Mouse (Mus musculus): ENCODE data around the gene Lrg1.

Gene Lrg1

DNA sequence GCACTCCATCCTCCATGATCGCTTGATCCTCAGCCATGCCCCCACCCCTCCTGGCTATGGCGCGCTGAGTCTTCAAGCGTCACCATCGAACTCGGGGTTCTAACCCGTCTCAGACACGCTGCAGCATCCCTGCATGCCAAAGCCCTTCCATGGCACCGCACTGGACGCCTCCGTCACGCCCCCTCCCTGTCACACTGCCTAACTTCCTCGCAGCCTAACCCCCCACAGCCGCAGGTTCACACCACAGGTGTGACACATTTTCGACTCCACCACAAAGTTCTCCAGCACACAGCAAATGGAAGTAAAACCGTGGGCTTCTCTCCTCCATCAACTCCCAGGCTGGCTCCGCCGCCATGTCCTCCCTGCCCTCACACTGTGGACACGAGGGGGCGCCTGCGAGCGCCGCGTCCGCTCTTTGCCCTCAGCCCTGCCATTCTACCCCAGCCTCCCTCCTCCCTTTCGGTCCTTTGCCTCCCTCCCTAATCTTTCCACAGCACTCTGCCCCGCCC lies 12.7 kb upstream of the Lrg1 start:
- DNase-seq (ENCODE audit: low spot score), result no peak

DNA sequence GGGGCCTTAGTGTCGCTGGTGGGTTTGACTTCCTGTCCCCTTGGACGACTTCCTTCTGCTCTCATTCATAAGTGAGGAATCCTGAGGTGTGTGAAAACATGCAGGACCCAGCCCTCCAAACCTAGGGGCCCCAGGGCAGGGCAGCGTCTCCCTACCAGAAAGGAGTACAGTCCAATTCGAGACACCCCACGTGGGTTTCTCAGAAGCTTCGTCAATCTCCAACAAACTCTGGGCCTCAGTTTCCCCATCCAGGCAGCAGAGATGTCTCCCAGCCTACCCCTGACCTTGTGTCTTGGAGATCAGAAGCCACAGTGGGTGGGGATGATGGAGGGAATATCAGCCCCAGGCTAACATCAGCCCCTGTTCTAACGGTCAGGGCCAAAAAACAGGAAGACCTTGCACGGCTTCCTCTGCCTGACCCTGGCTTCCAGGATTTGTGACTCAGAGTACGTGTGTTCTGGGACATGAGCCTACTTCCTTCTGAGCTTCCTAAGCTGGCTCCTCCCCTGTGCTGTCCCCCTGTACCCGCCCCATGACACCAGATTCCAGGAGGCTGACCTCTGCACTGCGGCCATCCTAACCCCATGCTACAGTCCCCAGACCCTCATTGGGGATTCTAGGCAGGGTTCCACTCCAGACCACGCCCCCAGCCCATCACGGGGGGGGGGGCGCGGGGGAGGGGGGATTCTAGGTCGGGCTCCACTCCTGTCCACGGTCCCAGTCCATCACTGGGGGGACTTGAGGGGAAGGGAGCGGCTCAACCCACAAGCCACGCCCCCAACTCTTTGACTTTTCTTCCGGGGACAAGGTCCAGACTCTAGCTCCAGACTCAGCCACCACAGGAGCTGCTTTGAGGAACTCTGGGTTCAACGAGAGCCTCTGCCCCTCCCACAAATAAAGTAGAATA lies 11.9 kb upstream of the Lrg1 start:
- DNase-seq (ENCODE audit: low spot score), result no peak

DNA sequence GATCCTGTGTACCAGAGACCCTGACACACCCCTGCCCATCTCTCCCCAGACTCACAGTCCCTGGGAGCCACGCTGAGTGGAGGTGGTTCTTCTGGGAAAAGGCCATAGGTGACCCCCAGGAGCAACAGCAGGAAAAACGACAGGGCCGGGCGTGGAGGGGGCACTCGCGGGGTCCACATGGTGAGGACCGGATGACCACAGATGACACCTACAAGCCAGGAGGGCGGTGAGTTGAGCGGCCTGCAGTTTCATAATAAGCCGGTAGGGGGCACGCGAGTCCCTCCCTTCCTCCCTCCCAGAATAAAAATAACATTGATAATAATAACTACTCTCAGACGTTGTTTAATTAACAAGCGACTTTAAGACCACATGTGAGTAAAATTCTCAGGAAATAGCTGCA lies 10.9 kb upstream of the Lrg1 start:
- DNase-seq (ENCODE audit: low spot score), result no peak

DNA sequence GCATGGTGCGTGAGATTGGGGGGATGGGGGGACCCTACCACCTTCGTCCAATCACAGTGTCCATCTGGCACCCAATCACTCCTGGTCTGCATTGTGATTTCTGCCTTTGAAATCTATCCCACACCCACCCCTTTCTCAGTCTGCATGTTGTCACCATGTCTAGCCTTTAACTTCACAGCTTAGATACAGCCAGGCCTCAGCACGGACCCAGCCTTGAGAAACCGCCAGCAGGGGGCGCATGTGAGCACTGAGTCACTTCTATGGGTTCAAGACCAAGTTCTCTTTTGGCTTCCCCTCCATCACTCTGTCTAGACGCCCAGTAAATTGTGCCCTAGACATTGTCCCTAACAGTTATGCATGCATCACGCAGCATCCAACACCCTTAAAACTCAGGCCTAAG lies 10.0 kb upstream of the Lrg1 start:
- no peak for DNase-seq (ENCODE audit: low spot score)

DNA sequence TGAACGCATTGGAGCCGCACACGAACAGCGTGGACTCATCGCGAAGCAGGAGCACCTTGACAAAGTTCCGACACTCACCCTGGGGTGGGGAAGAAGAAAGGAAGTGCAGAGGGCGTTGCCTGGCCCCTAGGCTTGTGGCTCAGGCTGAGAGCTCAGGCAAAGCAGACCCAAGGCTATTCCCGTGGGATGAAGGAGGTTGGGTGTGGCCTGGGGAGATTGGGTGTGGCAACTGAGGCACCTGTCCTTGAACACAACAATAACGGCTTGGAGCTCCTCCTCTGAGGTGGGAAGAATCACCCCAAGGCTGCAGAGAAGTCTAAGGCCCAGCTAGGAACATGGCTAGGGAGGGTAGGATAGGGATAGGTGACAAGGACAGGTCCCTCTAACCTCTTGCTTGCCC lies 9.3 kb upstream of the Lrg1 start:
- DNase-seq (ENCODE audit: low spot score), result no peak

DNA sequence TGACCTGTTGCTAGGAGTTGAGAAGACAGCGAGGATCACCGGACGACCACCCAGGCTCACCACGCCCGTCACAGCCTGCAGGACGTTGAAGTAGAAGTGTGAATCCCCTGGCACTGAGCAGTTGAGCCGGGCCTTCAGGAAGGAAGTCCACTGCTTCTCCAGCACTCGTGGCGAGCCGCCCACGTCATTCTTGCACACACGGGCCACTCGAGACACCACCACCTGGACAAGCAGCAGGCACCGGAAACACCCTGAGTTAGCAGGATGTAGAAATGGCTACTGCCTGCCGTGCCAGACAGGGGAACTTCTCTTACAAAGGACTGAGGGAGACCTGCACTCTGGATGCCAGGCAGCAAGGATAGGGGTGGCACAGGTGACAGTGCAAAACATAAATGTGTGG lies 6.4 kb upstream of the Lrg1 start:
- no peak for DNase-seq (ENCODE audit: low spot score)

DNA sequence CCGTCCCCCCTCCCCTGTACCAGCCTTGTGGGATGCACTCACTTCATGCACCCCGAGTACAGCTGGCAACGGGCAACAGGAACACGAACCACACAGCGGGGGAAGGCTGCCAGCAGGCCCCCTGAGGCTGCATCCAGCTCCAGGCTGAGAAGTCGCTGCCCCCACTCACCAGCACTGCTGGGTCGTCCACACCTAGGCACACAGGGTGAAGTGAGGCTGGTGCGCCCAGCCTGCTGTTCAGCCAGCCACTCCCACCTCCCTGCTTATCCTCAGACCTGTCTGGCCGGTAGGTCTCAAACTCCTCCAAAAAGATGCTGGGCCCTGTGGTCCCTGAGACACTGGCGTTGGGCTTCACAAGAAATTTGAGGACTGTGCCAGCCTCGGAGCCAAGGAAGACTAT lies 4.4 kb upstream of the Lrg1 start:
- DNase-seq (ENCODE audit: low spot score), result no peak

DNA sequence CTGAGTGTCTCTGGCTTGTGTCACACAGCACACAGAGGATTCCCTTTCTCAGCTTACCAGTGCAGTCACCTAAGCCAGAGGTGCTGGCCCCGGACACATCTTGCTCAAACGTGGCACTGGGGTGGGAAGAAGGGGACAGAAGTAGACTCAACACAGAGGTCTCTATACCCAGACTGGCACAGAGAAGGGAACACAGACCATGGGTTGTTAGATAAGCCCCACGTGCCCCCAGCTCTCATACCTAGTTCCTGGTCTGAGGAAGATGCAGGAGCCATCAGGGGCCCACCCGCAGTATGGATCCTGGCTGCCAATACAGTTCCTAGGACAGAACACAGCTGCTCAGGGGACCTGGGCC lies 3.5 kb upstream of the Lrg1 start:
- DNase-seq (ENCODE audit: low spot score), result no peak

DNA sequence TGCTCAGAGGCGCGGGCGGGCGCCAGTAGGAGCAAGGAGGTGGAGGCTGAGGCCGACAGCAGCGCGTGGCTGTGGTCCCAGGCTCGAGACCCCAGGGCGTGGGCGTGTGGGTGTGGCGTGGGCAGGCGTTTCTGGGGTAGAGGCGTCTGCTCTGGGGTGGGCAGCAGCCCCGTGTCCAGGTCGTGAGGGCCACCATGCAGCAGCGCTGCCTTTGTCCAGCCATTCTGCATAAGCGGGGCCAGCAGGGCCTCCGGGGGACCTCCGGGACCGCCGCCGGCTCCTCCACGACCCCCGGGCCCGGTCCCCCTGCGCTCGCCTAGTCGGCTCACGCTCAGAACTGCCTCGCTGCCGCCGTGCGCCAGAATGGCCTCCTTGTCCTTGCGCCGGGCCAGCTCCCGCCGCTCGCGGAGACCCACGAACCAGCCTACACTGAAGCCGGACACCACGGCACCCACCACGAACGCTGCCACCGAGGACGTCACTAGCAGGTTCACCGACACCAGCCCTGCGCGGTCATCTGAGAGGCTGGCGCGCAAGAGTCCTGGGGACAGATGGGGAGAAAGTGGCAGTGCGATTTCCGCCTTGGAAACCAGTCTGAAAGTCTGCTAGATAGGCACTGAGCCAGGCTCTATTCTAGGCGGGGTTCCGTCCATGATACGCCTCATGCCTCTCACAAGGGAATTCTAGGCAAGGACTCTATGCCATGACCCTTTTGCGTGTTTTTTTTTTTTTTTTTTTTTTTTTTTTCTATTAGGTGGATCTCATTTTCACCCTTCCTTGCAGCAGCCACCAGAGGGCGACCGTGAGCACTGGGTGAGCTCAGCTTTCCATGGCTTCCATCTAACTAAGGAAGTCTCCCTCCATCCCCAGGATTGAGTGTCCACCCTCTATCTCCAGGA lies 2.8 kb upstream of the Lrg1 start:
- no peak for DNase-seq (ENCODE audit: low spot score)

DNA sequence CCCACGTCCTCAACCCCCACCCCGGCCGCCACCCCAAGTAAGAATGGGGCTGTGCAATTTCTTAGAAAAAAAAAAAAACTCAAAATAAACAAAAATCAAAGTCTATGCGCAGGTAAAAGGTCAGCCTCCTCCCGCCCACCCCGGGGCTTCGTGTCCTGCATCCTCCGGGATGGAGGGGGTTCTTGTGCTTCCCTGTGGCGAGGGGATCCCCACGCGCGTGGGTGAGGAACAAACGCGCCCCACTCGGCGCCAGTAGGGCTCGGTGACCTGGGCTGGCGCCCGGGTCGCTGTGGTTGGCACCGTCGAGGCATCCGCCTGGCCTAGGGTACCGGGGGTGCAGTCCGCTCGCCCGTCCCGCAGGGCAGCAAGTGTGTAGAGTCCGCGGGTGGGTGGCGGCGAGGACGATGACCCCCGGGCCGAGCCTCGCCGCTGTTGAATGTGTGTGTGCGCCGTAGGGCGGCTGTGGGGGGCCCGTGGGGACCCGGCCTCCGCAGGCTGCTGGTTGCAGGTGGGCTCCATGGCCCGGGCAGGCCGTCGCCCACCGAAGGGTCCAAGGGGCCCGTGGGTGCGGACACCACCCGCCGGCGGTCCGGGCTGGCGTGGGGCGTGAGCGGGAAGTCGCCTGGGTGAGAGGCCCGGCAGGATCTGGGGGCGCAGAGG lies 2.0 kb upstream of the Lrg1 start:
- no peak for DNase-seq (ENCODE audit: low spot score)

DNA sequence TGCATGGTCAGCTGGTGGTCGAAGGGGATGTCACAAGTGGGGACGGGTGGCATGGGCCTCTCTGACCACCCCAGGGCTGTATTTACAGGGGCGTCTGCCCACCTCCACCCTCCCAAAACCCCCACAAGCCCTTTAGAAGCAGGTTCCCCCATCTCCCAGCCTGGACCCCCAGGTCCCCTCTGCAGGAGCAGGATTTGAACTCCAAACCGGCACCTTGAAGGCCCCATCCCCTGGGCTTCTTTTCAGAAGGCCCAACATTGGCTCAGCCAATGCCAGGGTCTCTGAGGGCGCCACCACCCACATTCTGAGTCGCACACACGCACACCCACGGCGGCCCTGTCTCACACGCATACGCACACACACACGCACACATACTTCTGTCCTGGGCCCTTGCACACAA lies 1.4 kb upstream of the Lrg1 start:
- DNase-seq (ENCODE audit: low spot score), result no peak

DNA sequence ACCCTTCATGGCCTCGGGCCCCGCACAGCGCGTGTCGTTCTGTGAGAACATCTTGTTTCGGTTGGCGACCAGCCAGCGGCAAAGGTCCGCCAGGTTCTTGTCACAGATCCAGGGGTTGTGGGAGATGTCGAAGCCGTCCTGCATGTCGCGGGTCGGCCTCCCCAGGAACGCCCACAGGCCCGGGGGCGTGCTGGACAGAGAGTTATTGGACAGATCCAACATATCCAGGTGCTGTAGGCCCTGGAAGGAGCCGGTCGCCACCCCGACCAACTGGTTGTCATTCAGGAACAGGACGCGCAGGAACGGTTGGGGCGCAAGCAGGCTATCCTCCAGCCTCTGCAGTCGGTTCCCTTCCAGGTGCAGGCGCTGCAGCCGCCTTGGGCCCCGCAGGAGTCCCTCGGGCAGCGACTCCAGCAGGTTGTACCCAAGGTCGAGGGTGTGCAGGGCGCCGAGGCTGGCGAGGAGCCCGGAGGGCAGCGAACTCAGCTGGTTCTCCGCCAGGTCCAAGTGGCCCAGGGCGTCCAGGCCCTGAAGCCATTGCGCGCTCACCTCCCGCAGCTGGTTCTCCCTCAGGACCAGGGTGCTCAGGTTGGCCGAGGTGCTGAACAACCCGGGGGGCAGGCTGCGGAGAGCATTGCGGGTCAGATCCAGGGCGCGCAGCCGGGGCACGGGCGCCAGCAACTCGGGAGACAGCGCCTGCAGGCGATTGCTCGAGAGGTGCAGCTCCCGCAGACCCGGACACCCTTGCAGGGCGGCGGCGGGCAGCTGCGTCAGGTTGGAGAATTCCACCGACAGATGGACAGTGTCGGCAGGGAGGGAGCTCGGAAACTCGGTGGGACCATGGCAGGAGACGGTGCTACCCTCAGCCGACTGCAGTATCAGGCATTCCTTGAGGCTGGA lies 1.6 kb downstream of the Lrg1 start:
- DNase-seq (ENCODE audit: low spot score), result no peak

DNA sequence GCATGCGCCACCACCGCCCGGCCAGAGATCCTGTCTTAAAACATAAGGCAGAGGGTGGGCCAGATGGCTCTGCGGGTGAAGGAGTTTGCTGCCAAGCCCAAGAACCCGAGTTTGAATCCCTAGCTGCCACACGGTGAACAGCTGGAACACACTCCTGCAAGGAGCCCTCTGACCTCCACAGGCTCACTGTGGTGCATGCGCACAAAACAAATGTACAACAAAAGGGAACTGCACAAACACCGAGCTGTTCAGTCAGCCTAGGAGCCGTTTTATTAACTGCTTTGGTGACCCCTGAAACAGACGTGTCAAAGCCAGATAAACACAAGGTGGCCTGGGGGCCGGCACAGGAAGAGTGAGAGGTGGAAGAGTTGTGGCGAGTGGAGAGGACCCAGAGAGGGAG lies 2.4 kb downstream of the Lrg1 start:
- DNase-seq (ENCODE audit: low spot score), result no peak

DNA sequence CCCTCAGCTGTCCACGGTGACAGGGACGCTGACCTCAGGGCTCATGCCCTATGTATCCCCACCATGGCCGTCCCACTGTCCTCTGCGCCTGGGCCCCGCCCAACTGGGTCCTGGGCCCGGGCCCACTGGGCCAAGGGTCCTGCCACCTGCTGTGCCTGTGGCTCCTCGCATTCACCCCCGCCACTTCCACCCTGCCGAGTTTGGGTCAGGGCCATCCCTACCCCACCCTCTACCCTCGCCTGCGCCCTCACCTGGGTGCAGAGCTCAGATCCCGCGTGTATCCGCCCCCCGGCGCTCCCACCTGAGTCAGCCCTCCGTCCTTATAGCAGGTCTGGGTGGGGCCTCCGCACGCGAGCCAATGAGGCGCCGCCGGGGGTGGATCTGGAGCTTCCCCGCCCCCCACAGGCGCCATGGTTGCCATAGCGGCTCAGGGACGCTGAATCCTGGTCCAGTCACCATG lies 4.5 kb downstream of the Lrg1 start, which contains the start of gene Plin5:
Gene Plin5, minus strand, starts transcription at position 346 of the 460 bp plus-strand sequence.
- no peak for DNase-seq (ENCODE audit: low spot score)

DNA sequence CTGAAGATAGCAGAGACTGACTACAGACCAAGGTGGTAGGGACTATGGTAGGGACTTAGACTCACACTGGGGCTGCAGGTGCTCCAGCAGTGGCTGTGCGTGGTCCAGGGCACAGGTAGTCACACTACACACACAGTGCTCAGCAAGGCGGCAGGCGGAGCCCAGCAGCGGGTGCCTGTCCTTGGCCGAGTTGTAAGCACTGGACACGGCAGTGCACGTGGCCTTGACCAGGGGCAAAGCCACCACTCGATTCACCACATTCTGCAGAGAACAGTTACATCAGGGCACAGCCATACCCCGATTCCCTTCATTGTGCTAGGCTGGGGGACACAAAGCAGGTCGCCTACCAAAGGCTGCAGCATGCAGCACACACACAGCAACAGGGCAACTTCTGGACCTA lies 5.6 kb downstream of the Lrg1 start:
- no peak for DNase-seq (ENCODE audit: low spot score)

DNA sequence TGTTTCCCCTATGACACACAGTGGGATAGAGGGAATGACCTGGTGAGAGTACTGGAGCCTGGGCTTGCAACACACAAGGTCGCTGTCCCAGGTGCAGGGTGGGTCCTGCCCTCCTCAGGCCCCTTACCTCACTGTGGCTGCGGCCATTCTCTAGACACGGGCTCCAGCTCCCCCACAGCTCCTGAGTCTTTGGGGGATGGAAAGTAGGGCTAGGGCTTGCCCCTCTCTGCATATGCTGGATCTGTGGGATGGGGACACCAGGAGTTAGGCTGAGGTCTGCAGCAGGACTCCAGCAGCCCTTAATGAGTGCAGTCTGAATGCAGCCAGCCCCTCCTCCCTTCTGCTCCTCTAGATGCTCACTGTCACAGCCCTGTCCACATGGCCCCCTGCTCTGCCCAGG lies 9.1 kb downstream of the Lrg1 start:
- no peak for DNase-seq (ENCODE audit: low spot score)

DNA sequence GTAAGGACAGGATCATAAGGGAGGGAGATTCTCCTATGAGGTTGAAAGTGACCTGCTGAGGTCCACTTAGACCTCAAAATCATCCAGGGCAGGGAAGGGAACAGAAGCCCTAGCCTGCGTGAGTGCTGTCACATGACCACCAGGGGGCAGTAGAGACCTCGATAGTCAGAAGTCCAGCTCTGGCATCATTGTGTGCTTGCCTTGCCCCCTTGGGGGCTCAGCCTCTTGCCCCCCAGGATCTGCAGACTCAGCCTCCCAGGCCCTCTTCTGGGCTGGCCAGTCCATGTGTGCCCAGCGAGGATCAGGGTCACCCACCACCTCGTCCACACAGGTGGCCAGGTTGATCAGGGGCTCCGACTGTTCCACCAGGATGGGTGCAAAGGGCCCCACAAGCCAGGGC lies 9.9 kb downstream of the Lrg1 start:
- DNase-seq (ENCODE audit: low spot score), result no peak

DNA sequence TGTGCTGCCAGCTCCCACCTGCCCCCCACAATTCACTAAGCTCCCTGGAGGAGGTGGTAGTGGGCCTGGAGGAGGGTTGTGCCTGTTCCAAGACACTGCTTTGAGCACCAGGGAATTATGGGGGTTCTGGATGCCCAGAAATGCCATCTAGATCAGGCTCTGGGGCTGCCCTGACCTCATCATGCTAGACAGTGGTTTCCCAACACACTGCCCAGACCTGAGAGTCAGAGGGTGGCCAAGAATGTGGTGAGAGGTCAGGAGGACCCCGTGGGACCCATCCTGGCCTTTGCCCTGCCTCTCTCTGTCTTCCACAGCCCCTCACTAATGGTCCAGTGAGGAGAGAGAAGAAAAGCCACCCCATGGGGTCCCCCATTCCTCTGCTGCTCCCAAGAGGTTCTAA lies 10.8 kb downstream of the Lrg1 start:
- no peak for DNase-seq (ENCODE audit: low spot score)

DNA sequence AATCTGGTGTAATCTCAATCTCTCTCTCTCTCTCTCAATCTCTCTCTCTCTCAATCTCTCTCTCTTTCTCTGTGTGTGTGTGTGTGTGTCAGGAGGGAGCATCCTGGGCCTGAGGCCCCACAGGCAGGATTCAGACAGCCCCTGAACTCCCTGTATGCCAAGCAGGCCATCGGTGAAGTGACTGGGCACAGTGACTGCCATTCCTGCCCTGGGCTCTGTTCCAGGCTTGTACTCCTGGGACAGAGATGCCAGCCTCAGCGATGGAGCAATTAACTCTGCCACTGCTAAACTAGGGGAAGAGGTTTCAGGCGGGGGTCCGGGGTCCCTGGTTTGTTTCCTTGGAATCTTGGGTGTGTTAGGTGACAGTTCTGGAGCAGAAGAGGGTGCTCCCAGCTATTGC lies 11.2 kb downstream of the Lrg1 start:
- DNase-seq (ENCODE audit: low spot score), result no peak

DNA sequence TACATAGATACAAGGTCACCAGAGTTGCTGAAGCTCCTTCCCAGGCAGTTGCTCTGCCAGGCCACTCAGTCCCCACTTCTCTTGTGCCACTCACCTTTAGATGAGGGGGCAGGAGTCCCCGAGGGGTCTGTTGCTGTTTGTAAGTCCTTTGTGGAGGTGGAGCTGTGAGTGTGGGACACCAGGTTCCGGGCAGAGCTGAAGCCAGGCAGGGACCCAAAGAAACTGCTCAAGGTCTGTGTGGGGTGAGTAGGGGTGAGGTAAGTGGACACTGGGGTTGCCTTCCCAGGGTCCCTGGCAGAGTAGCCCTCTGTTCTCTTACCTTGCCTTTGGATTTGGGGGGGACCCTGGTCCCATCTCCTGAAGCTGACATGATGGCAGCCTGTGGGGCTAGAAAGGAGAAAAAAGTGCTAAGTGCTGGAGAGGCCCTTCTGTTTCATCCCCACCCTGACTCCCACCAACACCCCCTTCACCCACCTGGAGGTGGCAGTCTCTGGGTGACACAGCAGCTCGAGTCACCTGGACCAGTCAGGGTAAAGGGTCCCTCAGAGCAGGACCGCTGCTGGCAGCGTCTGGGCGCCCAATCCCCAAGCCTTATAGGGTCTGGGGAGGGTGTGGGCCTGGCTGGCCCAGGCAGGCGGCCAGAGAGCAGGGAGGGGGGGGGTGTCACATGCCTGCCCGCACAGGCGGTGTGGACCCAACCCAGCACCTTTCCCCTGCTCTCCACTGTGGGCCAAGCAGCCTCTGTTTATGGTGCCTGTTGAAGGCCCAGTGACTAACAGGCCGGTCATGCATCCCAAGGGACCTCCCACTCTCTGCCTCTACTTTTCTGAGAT lies 12.4 kb downstream of the Lrg1 start, which contains the start of gene Plin4:
Gene Plin4, minus strand, starts transcription at position 585 of the 833 bp plus-strand sequence.
- DNase-seq (ENCODE audit: low spot score), result no peak
